ENCODE assay signal across 11 mouse cellular contexts in genomic region chr9:15939594-15939993, GRCm38 (mm10).
DNase-seq lines count a peak whose midpoint lies in the region; ATAC-seq and TF ChIP-seq lines count a peak whose summit lies in the region.
"Had no signal": no experiment of that assay in that cellular context is flagged by ENCODE, and none has a peak within 500 bp of the region (broad histone marks: within the 10 kb centered on the region; RNA-seq: fewer than 3 reads in every experiment).

No protein-coding gene starts in this region.

- 53% methylated on average over 2 of the region's 2 CpGs for WGBS in hindbrain, embryonic 10.5 days
- 38% methylated on average over 2 of the region's 2 CpGs for WGBS in hindbrain, embryonic 14.5 days
- WGBS in stomach, postnatal 0 days, result 52% methylated on average over 2 of the region's 2 CpGs

- no peak overlapping the region for H3K9ac ChIP-seq in hindbrain, embryonic 14.5 days
- H3K9ac ChIP-seq in stomach, postnatal 0 days (ENCODE audit: low read length), result no peak overlapping the region

- no peak overlapping the region for H3K4me2 ChIP-seq in hindbrain, embryonic 14.5 days (replicated peaks)
- no peak overlapping the region for H3K4me2 ChIP-seq in stomach, postnatal 0 days (replicated peaks; ENCODE audit: low read depth)

- peak; percentile 36 for DNase-seq in hindbrain, embryonic 10.5 days (ENCODE audit: low spot score)
- DNase-seq in hindbrain, embryonic 14.5 days (ENCODE audit: low spot score), result no peak
- DNase-seq in thymus, postnatal 0 days (ENCODE audit: low spot score), result peak; percentile 7
- DNase-seq in thymus, postnatal 36 days, result no peak
- no peak for DNase-seq in stomach, postnatal 0 days (ENCODE audit: low spot score)
- no peak for DNase-seq in left cerebral cortex, postnatal 14 days (ENCODE audit: low spot score in 2 of 2)
- DNase-seq in adipocyte (ENCODE audit: low spot score), result no peak
- DNase-seq: gastrocnemius, postnatal 10 days; right cerebral cortex, adult 18-20 months had no signal

- intact Hi-C loops in left cerebral cortex, postnatal 14 days (cut with DNase I), result no loop called here

- H3K36me3 ChIP-seq in hindbrain, embryonic 10.5 days, result peaks cover 22% of the 10 kb centered on the region
- H3K36me3 ChIP-seq in hindbrain, embryonic 14.5 days (replicated peaks; ENCODE audit: control insufficient read depth, insufficient read depth), result peaks cover 8% of the 10 kb centered on the region; the same call in 1 of the 2 replicates
- H3K36me3 ChIP-seq in stomach, postnatal 0 days (ENCODE audit: control insufficient read depth, insufficient read depth, low read length), result no peaks in the 10 kb centered on the region

- 0 out of 2 replicates have a peak, but pooled peaks cover 4% of the 10 kb centered on the region for H3K4me1 ChIP-seq in hindbrain, embryonic 10.5 days (replicated peaks)
- H3K4me1 ChIP-seq in hindbrain, embryonic 14.5 days (replicated peaks; ENCODE audit: control insufficient read depth, insufficient read depth, low read length), result no peaks in the 10 kb centered on the region
- no peaks in the 10 kb centered on the region for H3K4me1 ChIP-seq in stomach, postnatal 0 days (replicated peaks; ENCODE audit: control insufficient read depth, insufficient read depth)

- no peak overlapping the region for H3K4me3 ChIP-seq in hindbrain, embryonic 10.5 days
- no peak overlapping the region for H3K4me3 ChIP-seq in hindbrain, embryonic 14.5 days (replicated peaks; ENCODE audit: low read length)
- no peak overlapping the region for H3K4me3 ChIP-seq in stomach, postnatal 0 days (ENCODE audit: low read depth, low read length)

- no peak for ATAC-seq in hindbrain, embryonic 14.5 days (ENCODE audit: low FRiP score)
- ATAC-seq in common myeloid progenitor, adult 5-6 weeks (replicated peaks; ENCODE audit: low read depth, poor library complexity, severe bottlenecking), result peak; percentile 15; the same call in 1 of the 2 replicates
- ATAC-seq in stomach, postnatal 0 days (ENCODE audit: low FRiP score, low TSS enrichment), result no peak
- ATAC-seq: activated CD4-positive, CD25-positive, alpha-beta regulatory T cell, adult 4 months had no signal

- peak; percentile 61 for TF ChIP-seq CTCF in stomach, postnatal 0 days (IDR thresholded peaks at IDR 0.05; ENCODE audit: low read depth)

- TF ChIP-seq EP300 in stomach, postnatal 0 days (optimal IDR thresholded peaks at IDR 0.05), result no peak

- no peak overlapping the region for H3K27ac ChIP-seq in hindbrain, embryonic 10.5 days
- no peak overlapping the region for H3K27ac ChIP-seq in hindbrain, embryonic 14.5 days
- no peak overlapping the region for H3K27ac ChIP-seq in stomach, postnatal 0 days (replicated peaks)

- H3K9me3 ChIP-seq in hindbrain, embryonic 10.5 days, result no peaks in the 10 kb centered on the region
- H3K9me3 ChIP-seq in hindbrain, embryonic 14.5 days (ENCODE audit: control insufficient read depth, low read length), result no peaks in the 10 kb centered on the region
- no peaks in the 10 kb centered on the region for H3K9me3 ChIP-seq in stomach, postnatal 0 days (ENCODE audit: control insufficient read depth, low read length)

- H3K27me3 ChIP-seq in hindbrain, embryonic 10.5 days (ENCODE audit: insufficient read depth, poor library complexity, severe bottlenecking), result no peaks in the 10 kb centered on the region
- H3K27me3 ChIP-seq in hindbrain, embryonic 14.5 days (ENCODE audit: control insufficient read depth, insufficient read depth, low read length), result no peaks in the 10 kb centered on the region
- H3K27me3 ChIP-seq in stomach, postnatal 0 days (ENCODE audit: control insufficient read depth, insufficient read depth, low read length), result no peaks in the 10 kb centered on the region

Comparison
In these comparisons a context has a peak if more than half of its experiments do, and no peak if none do; other contexts are left out.
1. DNase-seq: peak in hindbrain, embryonic 10.5 days (single experiment) and thymus, postnatal 0 days (single experiment); none in hindbrain, embryonic 14.5 days (single experiment), thymus, postnatal 36 days (0 of 2), stomach, postnatal 0 days (single experiment), left cerebral cortex, postnatal 14 days (0 of 2) and adipocyte (single experiment).